Mouse (Mus musculus) G1E (cell line): ENCODE measurements around the gene Rbpj. TPM values are rescaled to one million over a fixed set of nuclear protein-coding genes. Genes with fewer than 3 reads are reported as not detected.

Source experiments
- ATAC-seq: 2 replicates; pipeline ENCODE4 v1.8.0; 2016; ENCODE audit warnings: mild to moderate bottlenecking; ENCODE audit not compliant: insufficient number of reproducible peaks, poor library complexity, low FRiP score, severe bottlenecking; ENCODE audit errors: extremely low read depth
- DNase-seq: peaks from one replicate; pipeline ENCODE4 v3.0.0; 2012; ENCODE audit warnings: low spot score
- H3K27me3 ChIP-seq: 2 replicates; pipeline ENCODE4 v1.6.1; 2012; ENCODE audit warnings: mild to moderate bottlenecking, low read length, inconsistent platforms; ENCODE audit not compliant: insufficient read depth
- H3K36me3 ChIP-seq: replicated peaks from 2 replicates; pipeline ENCODE3; 2012; ENCODE audit warnings: mild to moderate bottlenecking, inconsistent platforms
- H3K4me1 ChIP-seq: 2 replicates; pipeline ENCODE4 v1.6.1; 2012; ENCODE audit warnings: low read depth, low read length, inconsistent platforms, mixed read lengths; ENCODE audit not compliant: insufficient read depth
- H3K4me3 ChIP-seq: 2 replicates; pipeline ENCODE4 v1.5.1; 2012; ENCODE audit warnings: low read depth, mild to moderate bottlenecking, inconsistent platforms, low read length, moderate library complexity, mixed read lengths
- H3K9me3 ChIP-seq: replicated peaks from 2 replicates; pipeline ENCODE4 v1.6.1; 2012; ENCODE audit warnings: inconsistent platforms
- CTCF ChIP-seq: IDR thresholded peaks from 2 replicates; pipeline ENCODE4 v1.5.1; 2012; ENCODE audit warnings: low read depth, low read length, inconsistent platforms, mixed read lengths
- GATA1 ChIP-seq: IDR thresholded peaks from 2 replicates; pipeline ENCODE4 v1.6.1; 2012; ENCODE audit warnings: borderline replicate concordance, low read length, inconsistent platforms, mixed read lengths
- GATA2 ChIP-seq: IDR thresholded peaks from 2 replicates; pipeline ENCODE4 v1.6.1; 2012; ENCODE audit warnings: low read depth, low read length, inconsistent platforms, borderline replicate concordance
- POLR2AphosphoS5 ChIP-seq: IDR thresholded peaks from 2 replicates; pipeline ENCODE4 v1.6.1; 2012; ENCODE audit warnings: low read depth, low read length, inconsistent platforms; ENCODE audit not compliant: insufficient replicate concordance
- TAL1 ChIP-seq: conservative IDR thresholded peaks from 2 replicates; pipeline ENCODE4 v1.6.1; 2012; ENCODE audit warnings: low read depth, low read length, inconsistent platforms, mixed read lengths
- polyA plus RNA-seq: library from polyadenylated mRNA; stranded (reverse); fragments of >175 nt; gene quantifications from 2 replicates; pipeline ENCODE4 v1.2.3, GENCODE M21; 2012
- total RNA-seq, 2 experiments: library from RNA; stranded (forward) in 1 of 2; stranded (reverse) in 1 of 2; fragments of 200-1000 nt in 1 of 2; fragments of >200 nt in 1 of 2; fragmentation: Nextera tagmentation in 1 of 2; gene quantifications; 2 replicates each; pipeline ENCODE4 v1.2.3; 2014 to 2017

The Rbpj gene
- total and polyA plus RNA-seq, 3 experiments = 5.5 to 33.5 (median 17.2) TPM

DNA sequence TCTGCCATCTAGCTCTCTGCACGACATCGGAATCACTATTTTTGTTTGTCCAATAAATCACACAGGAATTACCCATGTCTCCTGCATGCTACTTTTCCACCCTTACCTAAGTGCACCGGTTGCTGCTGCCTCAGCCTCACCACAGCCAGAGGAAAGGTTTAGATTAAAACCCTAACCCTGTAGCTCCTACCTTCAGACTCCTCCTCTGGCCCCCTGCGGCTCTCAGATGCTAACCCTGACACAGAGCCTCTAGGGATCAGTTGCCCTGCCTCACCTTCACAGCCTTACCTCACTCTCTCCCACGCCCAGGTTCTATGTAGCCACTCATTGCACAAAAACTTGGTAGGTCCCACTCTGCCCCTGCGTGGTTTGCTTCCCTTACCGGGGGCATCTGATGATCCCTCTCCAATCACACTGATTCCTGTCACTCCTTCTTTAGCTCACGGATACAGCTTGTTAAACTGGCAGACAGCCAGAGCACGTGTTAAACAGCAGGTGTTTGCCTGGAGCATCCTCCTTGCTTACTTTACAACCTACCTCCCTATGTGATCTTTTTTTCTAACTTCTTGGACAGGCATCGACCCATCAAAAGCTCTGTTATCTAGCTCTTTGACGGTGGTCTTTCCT, 21.1 kb downstream of the Rbpj start:
- no peak overlapping the region for H3K4me3 ChIP-seq
- TF ChIP-seq GATA2 = no peak
- TF ChIP-seq GATA1 = no peak
- TF ChIP-seq POLR2AphosphoS5 = no peak
- TF ChIP-seq CTCF = no peak
- no peak for TF ChIP-seq TAL1
- H3K4me1 ChIP-seq = no peaks in the 10 kb centered on the region
- H3K36me3 ChIP-seq = no peaks in the 10 kb centered on the region
- H3K9me3 ChIP-seq = no peaks in the 10 kb centered on the region
- ATAC-seq (no peak), DNase-seq (no peak)
- peaks cover 2% of the 10 kb centered on the region; the same call in 1 of the 2 replicates for H3K27me3 ChIP-seq

DNA sequence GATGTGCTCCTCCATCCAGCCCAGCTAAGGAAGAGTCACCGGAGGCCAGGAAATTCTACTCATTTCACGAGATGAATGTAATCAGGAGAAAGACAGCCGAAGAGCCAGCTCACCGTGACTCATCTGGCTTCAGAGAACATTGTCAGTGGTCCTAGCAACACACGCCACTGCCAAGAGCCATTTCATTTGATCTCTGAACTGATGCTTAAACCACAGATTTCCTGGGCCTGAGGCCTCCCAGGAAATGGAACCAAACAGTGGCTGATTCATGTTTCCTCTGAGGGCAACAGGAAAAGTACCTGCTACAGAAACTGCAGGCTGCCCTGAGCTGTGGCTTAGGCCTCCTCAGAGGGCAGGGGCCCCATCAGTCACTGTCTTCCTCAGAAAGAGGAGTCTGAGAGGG, 24.7 kb downstream of the Rbpj start:
- no peaks in the 10 kb centered on the region for H3K9me3 ChIP-seq
- H3K36me3 ChIP-seq = no peaks in the 10 kb centered on the region
- no peak overlapping the region for H3K4me3 ChIP-seq
- 0 out of 2 replicates have a peak, but pooled peaks cover 2% of the 10 kb centered on the region for H3K27me3 ChIP-seq
- ATAC-seq = 0 out of 2 replicates have a peak, but pooled peaks have one; percentile 34
- DNase-seq = no peak
- no peak for TF ChIP-seq POLR2AphosphoS5
- no peak for TF ChIP-seq GATA2
- no peak for TF ChIP-seq TAL1
- TF ChIP-seq GATA1 = no peak
- TF ChIP-seq CTCF = no peak
- H3K4me1 ChIP-seq = no peaks in the 10 kb centered on the region

DNA sequence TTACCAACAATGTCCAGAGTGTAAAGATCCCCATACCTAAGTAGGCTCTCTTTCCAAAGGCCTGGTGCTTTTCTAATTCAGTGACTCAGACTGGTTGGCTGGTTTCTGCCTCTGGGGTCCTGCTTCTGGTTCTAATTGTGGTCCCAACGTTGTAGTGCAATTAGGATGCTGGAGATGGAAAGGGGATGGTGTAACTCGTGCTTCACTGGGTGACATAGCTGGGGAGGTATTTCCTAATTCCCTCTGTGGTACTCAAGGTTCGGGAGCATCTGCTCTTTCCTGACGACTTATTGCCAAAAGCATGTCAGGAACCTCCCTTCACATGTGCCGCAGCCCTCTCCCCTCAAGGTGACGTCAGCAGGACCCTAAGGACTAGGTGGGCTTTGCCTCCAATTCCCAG, 27.8 kb downstream of the Rbpj start:
- Histone ChIP-seq H3K9me3 (no peaks in the 10 kb centered on the region), H3K36me3 (no peaks in the 10 kb centered on the region), H3K27me3 (0 out of 2 replicates have a peak, but pooled peaks cover 2% of the 10 kb centered on the region), H3K4me1 (no peaks in the 10 kb centered on the region), H3K4me3 (no peak overlapping the region)
- no peak for DNase-seq
- TF ChIP-seq GATA1 = no peak
- no peak for ATAC-seq

DNA sequence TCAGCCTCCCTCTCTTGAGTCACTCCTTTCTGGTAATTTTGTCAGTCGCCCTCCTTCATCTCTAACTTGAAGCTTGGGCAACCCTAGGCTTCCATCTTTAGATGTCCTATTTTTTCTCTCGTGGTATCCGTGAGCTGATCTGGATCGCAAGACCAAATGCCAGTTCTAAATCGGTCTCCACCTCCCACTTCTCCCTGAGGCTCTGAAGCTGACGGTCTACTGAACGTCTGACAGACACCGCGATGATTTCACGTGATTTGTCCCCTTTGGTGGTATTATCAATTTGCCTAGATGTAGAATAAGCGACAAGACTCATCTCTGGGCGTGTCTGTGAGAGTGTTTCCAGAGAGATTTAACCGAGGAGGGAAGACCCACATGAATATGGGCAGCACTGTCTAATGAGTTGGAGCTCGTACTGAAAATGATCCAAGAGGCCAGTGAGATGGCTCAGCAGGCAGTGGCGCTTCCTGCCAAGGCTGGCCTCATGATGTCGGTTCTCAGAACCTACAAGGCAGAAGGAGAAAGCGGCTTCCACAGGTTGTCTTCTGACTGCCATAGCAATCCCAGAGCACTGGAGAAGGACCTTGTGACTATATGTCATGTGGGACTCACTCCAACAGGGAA, 28.7 kb downstream of the Rbpj start:
- no peak for TF ChIP-seq CTCF
- TF ChIP-seq TAL1 = no peak
- no peak for TF ChIP-seq POLR2AphosphoS5
- TF ChIP-seq GATA1 = no peak
- TF ChIP-seq GATA2 = no peak
- no peak for DNase-seq
- Histone ChIP-seq H3K4me1 (no peaks in the 10 kb centered on the region), H3K27me3 (0 out of 2 replicates have a peak, but pooled peaks cover 2% of the 10 kb centered on the region), H3K4me3 (no peak overlapping the region), H3K36me3 (no peaks in the 10 kb centered on the region), H3K9me3 (no peaks in the 10 kb centered on the region)
- ATAC-seq = no peak

DNA sequence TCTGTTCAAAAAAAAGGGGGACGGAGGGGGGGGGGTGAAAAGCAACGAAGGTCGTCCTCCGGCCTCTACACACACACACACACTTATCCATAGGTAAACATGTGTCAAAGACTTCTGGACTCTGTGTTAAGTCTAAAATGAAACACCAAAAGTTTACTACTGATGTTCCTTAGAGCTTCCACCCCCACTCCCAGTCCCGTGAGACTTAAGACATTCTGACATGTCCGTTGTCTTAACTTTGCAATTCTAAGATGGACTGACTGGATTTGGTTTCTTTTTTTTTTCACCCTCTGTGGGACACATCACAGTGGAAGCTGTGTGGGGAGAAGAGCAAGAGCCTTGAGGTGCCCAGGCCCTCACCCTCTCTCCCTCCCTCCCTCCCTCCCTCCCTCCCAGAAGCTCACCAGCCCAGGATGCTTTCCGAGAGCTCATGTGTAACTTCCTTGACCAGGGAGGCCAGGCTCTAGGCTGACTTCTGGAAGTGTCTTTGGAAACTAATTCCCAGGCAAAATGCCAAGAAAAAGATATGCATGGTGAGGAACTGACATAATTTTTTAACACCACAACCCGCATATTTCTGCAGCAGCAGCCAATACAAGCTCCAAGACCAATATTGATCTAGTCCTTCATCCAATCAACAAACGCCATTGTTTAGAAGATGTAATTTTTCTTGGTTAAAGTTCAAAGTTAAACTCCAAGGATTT, 31.0 kb downstream of the Rbpj start:
- Histone ChIP-seq H3K4me1 (no peaks in the 10 kb centered on the region), H3K4me3 (no peak overlapping the region), H3K9me3 (no peaks in the 10 kb centered on the region), H3K27me3 (no peaks in the 10 kb centered on the region), H3K36me3 (no peaks in the 10 kb centered on the region)
- ATAC-seq (no peak), DNase-seq (no peak)
- TF ChIP-seq TAL1 (no peak), POLR2AphosphoS5 (no peak), GATA2 (no peak), CTCF (no peak), GATA1 (no peak)

DNA sequence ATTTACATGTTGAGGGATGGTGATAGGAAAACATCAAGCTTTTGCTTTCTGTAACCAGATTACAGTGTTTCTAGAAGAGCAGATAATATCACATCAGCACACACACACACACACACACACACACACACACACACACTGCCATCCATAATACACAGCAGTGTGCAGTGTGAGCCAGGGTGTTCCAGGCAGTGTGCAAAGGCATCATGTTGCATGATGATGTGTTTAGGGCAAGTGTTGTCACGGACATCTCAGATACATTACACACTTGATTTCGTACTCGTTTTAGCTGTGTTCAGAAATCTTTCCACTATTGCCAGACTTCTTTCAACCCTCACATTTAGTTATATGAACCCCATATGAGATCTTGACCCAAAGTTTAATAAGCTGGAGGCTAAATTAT, 33.6 kb downstream of the Rbpj start:
- DNase-seq = no peak
- no peak overlapping the region for H3K4me3 ChIP-seq
- no peaks in the 10 kb centered on the region for H3K27me3 ChIP-seq
- H3K9me3 ChIP-seq = no peaks in the 10 kb centered on the region
- no peak for TF ChIP-seq TAL1
- TF ChIP-seq GATA2 = no peak
- TF ChIP-seq GATA1 = no peak
- no peak for TF ChIP-seq CTCF
- no peak for TF ChIP-seq POLR2AphosphoS5
- no peak for ATAC-seq
- no peaks in the 10 kb centered on the region for H3K36me3 ChIP-seq
- no peaks in the 10 kb centered on the region for H3K4me1 ChIP-seq
